Mouse (Mus musculus) urinary bladder, postnatal 36 days (tissue): ENCODE measurements around the gene Afap1l2.

Experiments used
- DNase-seq, 2 experiments: peaks; one replicate each; pipeline ENCODE4 v3.0.0; 2022; ENCODE audit warnings: low spot score in 2 of 2, mixed read lengths in 1 of 2

The Afap1l2 gene

DNA sequence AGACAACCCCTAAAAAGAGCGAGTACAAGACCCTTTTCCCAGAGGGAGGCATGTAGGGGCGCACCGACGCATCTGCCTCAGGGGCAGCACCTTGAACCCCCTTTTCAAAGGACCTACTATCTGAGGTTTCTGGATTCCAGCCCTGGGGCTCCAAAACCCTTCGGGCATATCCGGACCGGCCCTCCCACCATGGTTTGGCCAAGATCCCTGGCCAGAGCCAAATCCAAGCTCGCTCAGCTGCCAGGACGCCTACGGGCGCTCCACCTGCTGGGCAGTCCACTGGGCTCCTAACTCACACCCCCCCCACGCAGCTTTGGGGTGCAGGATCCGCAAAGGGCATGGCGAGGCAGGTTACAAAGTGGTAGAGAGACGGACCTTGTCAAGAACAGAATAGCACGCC, 737 bp downstream of the Afap1l2 start:
- peak in 1 of 2 experiments; percentile 62 for DNase-seq

GRCm38 (mm10) chr19:57006841-57007240, 1.2 kb downstream of the Afap1l2 start:
- DNase-seq, result no peak

- DNase-seq, result peak in 1 of 2 experiments; percentile 67
Observed at GRCm38 (mm10) chr19:57005062-57005461, 3.0 kb downstream of the Afap1l2 start.

DNA sequence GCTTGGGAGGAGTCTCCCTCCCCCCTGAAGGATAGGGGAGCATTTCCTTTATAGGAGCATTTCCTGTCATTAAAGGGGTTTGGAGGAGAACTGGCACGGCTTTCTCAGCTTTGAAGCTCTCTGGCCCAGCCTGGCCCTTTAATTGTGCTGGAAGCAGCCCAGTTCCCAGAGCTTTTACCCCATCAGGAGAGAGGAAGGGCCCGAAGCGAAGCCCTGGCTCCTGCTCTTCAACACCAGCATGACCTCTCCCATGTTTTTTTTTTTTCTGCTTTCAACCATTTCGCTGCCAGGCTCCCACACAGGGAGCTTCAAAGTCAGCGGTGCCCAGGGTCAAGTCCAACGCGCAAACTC, 4.6 kb downstream of the Afap1l2 start:
- DNase-seq, result no peak

DNA sequence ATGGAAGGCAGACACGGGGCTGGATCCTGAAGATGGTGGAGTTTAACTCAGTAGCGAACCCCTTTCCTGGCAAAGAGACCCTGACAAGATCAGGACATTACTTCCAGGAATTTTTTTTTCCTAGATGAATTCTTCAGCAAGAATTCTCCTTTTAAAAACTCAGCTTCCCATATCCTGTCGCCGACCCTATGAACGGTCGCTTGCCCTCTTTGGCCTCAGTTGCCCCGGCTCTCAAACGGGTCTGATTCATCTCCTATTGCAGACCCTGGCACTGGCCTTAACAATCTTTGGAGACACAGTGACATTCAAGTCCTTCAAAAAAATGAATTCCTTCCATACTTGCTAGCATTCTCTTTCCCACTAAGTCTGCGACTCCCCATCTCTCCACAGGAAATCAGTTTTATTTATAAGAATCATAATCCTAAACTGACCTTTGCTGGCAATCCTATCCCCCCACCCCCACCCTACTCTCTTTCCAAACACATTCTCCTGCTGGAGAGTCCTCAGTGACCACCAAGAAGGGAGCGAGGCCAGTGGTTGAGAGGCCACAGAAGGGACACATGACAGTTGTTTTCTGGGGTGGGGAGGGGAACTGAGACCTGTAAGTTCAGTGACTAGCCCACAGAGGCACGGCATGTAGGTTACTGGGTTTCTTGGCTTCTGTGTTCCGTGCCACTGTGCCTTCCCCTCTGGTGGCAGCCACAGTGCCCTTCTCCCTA, 5.1 kb downstream of the Afap1l2 start:
- no peak for DNase-seq

- DNase-seq, result no peak
Observed at GRCm38 (mm10) chr19:57001926-57002325, 6.1 kb downstream of the Afap1l2 start.

DNA sequence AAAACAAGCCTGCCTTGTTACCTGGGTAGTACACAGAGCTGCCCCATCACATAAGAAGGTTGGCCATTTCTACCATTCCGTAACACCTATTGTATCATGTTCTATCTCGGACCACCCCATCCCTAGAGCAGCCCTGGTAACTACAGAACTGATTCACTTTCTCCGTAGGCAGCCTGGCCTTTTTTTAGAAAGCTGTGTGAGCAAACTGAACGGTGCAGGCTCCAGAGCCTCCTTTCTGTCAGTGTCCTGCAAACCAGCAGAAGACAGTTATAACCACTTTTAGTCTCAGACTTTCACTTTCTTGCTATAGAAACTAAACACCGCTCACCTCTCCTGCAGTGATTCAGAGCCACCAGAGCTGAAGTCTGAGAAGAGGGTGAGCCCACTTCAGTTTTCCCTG, 7.4 kb downstream of the Afap1l2 start:
- no peak for DNase-seq

GRCm38 (mm10) chr19:56999781-57000180, 8.2 kb downstream of the Afap1l2 start:
- no peak for DNase-seq

- no peak for DNase-seq
Observed at GRCm38 (mm10) chr19:56998910-56999309, 9.1 kb downstream of the Afap1l2 start.

DNA sequence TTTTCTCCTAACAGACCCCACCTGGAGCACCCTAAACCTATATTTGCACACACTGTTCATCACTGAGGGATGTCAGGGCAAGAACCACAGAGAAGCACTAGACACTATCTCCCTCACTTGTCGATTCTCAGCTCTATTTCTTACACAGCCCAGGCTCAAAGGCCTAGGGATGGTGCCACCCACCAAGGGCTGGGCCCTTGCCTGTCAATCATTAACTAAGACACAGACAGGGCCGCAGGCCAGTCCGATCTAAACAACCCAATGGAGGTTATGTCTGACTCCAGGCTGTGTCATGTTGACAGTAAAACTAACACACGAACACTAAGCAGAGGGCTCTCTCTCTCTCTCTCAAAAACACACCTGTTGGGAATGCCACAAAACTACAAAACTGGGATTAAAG, 9.7 kb downstream of the Afap1l2 start:
- no peak for DNase-seq

GRCm38 (mm10) chr19:56997164-56997599, 10.8 kb downstream of the Afap1l2 start:
- DNase-seq, result peak in 1 of 2 experiments; percentile 38

GRCm38 (mm10) chr19:56995441-56995840, 12.6 kb downstream of the Afap1l2 start:
- no peak for DNase-seq

DNA sequence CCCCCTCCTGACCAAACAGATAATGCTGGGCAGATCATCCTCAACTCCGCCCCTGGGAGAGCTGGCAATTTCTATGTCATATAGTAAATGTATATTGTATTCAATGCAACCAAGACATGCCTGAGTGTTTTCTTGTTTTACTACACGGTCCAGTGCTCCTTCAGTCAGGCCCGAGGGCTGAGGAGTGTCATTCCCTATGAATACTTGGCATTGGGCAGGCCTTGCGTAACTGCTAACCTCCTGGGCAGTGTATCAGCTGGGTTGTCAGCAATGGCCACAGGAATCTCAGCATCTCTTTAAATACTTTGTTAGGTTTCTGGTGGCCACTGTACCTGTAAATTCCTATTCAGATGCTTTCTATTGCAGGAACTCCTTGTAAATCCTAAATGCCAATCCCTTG, 13.4 kb downstream of the Afap1l2 start:
- DNase-seq, result peak in 1 of 2 experiments; percentile 62

DNA sequence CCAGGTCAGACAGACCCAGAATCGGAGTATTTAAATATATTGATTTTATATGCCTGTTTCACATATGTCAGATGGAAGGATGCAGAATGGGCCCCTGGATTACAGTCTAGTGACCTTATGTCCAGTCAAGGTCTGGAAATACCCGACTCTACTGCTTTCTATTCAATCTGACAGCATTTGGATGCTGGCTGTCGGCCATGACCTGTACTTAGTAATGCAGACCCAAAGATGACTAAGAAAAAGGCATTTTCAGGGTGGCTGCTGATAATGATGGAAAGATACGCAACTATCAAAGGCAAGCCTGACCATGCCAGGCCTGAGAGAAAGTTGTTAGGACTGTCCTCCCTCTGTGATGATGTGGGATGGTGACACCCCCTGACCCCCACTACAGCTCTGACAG, 14.3 kb downstream of the Afap1l2 start:
- peak in 1 of 2 experiments; percentile 59 for DNase-seq

- DNase-seq, result no peak
Observed at GRCm38 (mm10) chr19:56992978-56993545, 15.0 kb downstream of the Afap1l2 start.

GRCm38 (mm10) chr19:56990367-56991111, 17.5 kb downstream of the Afap1l2 start:
- DNase-seq, result peak in 1 of 2 experiments; percentile 51

DNA sequence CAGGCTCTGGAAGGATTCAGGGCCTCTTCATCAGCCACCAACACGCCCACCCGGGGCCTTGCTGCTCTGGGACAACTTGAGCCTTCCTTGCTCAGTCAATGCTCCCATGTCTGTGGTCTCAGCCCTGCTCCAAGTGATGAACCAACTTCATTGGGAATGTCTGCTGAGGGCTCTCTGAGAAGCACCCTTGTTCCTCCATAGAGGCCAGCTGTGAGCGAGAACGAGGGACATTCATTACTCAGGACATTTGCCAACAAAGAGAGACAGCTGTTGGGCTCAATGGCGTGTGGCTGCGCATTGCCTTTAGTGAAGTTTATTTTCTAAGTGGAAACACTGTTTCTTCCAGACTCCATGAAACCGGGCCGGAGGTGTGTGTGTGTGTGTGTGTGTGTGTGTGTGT, 18.9 kb downstream of the Afap1l2 start:
- DNase-seq, result no peak

DNA sequence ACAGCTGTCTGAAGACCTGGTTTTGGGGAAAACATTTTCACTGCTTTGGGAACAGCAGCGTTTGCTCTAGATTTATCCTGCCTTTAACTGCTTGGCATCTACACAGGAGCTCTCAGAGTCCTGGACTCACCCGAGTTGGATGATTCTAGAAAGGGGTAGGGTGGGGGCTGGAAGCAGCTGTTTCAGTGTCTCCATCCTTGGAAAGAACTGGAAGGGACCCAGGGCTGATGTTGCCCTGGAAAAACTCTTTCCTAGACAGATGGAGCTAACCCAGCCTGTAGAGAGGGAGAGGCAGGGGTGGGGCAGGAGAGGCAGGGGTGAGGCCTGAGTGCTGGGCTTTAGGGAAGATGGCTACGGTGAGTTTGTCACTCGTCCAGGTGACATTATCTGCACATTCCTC, 23.8 kb downstream of the Afap1l2 start:
- no peak for DNase-seq

- DNase-seq, result no peak
Observed at GRCm38 (mm10) chr19:56983757-56984156, 24.3 kb downstream of the Afap1l2 start.

- no peak for DNase-seq
Observed at GRCm38 (mm10) chr19:56981760-56982159, 26.3 kb downstream of the Afap1l2 start.

GRCm38 (mm10) chr19:56980803-56981202, 27.2 kb downstream of the Afap1l2 start:
- DNase-seq, result no peak

DNA sequence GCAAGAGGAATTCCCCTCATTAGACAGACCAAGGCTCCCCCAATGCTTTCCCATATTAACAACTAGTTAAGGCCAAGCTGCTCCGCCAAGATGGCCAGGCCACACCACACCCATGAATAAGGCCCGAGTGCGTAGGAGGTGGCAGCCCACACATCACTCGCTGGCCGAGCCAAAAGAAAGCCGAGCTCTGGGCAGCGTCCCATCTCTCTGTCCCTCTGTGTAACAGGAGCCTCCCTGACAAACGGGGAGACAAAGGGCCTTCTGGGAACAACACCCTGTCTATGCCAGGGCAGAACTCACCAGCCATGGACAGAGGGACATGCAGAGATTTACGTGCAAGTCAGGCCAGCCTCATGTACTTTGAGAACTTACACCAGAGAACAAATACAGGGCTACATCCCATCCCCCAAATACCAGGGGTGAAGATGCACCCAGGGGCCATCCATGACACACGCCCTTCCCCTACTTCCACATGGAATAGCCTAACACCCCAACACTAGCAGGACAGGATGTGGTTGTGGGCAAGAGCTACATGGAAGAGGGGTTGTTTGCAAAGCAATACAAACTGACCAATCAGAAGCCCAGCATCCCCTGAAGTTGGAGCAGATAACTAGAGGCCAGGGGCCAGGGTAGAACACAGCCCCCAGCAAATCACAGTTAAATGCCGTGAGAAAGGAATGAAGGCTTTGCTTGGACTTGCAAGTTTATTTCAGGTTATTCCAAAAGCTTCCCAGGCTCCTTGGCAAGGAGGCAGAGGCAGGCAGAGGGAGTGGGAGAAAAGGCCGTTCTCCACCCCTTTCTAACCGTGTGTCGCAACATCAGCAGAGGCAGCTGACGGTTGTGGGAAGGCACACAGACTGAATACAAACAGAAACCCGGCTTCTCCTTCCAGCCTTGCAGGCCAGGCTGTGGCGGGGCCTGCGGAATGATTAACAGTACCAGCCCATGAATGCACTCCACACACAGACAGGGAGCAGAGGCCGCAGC, 30.8 kb downstream of the Afap1l2 start:
- DNase-seq, result peak; percentile 57 to 76
